Mouse (Mus musculus) midbrain, embryonic 13.5 days (tissue): ENCODE results near the gene Mfsd10. TPM values are rescaled to one million over a fixed set of nuclear protein-coding genes. Genes with fewer than 3 reads are reported as not detected.

ENCODE experiments used
- ATAC-seq: fragments of 200-750 bp; cut with Nextera tagmentation; 2 replicates; pipeline ENCODE4 v1.8.0; 2017; ENCODE audit warnings: mild to moderate bottlenecking, moderate TSS enrichment, moderate library complexity
- H3K27ac ChIP-seq: fragments of 300-500 bp; sonication (generic); 2 replicates; pipeline ENCODE4 v1.5.1; 2015; ENCODE audit warnings: inconsistent platforms, mild to moderate bottlenecking, moderate library complexity
- H3K27me3 ChIP-seq: fragments of 300-500 bp; sonication (generic); 2 replicates; pipeline ENCODE4 v1.6.1; 2015; ENCODE audit warnings: mild to moderate bottlenecking, inconsistent platforms
- H3K36me3 ChIP-seq: fragments of 300-500 bp; sonication (generic); 2 replicates; pipeline ENCODE4 v1.6.1; 2015; ENCODE audit warnings: mild to moderate bottlenecking, inconsistent platforms
- H3K4me1 ChIP-seq: fragments of 300-500 bp; sonication (generic); replicated peaks from 2 replicates; pipeline ENCODE4 v1.6.1; 2015; ENCODE audit warnings: inconsistent platforms
- H3K4me2 ChIP-seq: fragments of 300-500 bp; sonication (generic); replicated peaks from 2 replicates; pipeline ENCODE4 v1.6.1; 2015; ENCODE audit warnings: moderate library complexity, mild to moderate bottlenecking, inconsistent platforms
- H3K4me3 ChIP-seq: fragments of 300-500 bp; sonication (generic); replicated peaks from 2 replicates; pipeline ENCODE4 v1.5.1; 2015; ENCODE audit warnings: mild to moderate bottlenecking, inconsistent platforms
- H3K9ac ChIP-seq: fragments of 300-500 bp; sonication (generic); replicated peaks from 2 replicates; pipeline ENCODE4 v1.6.1; 2015; ENCODE audit warnings: mild to moderate bottlenecking, inconsistent platforms
- H3K9me3 ChIP-seq: fragments of 300-500 bp; sonication (generic); 2 replicates; pipeline ENCODE4 v1.6.1; 2016; ENCODE audit warnings: mild to moderate bottlenecking, inconsistent platforms
- WGBS: fragments of 180-500 bp; shearing (Covaris S2); methylation state at CpG from one replicate; pipeline ENCODE4 v1.1.7; 2015; 5-methylcytosine and 5-hydroxymethylcytosine counted together
- polyA plus RNA-seq: library from polyadenylated mRNA; unstranded; fragments of >200 nt; fragmentation: Nextera tagmentation; extraction: Ambion mirVana; gene quantifications from 2 replicates; pipeline ENCODE4 v1.2.1, GENCODE M21; 2015

Gene Mfsd10
- polyA plus RNA-seq, result 78.6 and 84.6 TPM in 2 replicates

- H3K4me3 ChIP-seq, result peak within 1 kb of the TSS; percentile 48
Observed at GRCm38 (mm10) chr5:34636481-34637287, at the start of gene Mfsd10. Gene Mfsd10 (minus strand): TSS chr5:34637212.

GRCm38 (mm10) chr5:34670280-34670679 lies 33.3 kb upstream of the Mfsd10 start:
- Histone ChIP-seq H3K9ac (no peak overlapping the region), H3K4me3 (no peak overlapping the region), H3K4me1 (no peaks in the 10 kb centered on the region), H3K36me3 (0 out of 2 replicates have a peak, but pooled peaks cover 3% of the 10 kb centered on the region), H3K4me2 (no peak overlapping the region), H3K27ac (no peak overlapping the region), H3K27me3 (no peaks in the 10 kb centered on the region), H3K9me3 (no peaks in the 10 kb centered on the region)
- 77% methylated on average over 4 of the region's 4 CpGs for WGBS
- ATAC-seq, result no peak

More at GRCm38 (mm10) chr5:34636481-34637287, at the start of gene Mfsd10:
- H3K27ac ChIP-seq, result peak within 1 kb of the TSS; percentile 87
- ATAC-seq, result peak; percentile 90
- H3K36me3 ChIP-seq, result peaks cover 80% of the 10 kb centered on the region
- no peaks in the 10 kb centered on the region for H3K27me3 ChIP-seq
- WGBS, result 0% methylated on average over 48 of the region's 48 CpGs
- peaks cover 25% of the 10 kb centered on the region for H3K4me1 ChIP-seq
- H3K9me3 ChIP-seq, result no peaks in the 10 kb centered on the region
- H3K4me2 ChIP-seq, result peak within 1 kb of the TSS; percentile 87
- peak within 1 kb of the TSS; percentile 77 for H3K9ac ChIP-seq

GRCm38 (mm10) chr5:34669493-34669892 lies 32.5 kb upstream of the Mfsd10 start:
- H3K9ac ChIP-seq, result no peak overlapping the region
- ATAC-seq, result no peak
- 72% methylated on average over 2 of the region's 2 CpGs for WGBS
- H3K27ac ChIP-seq, result no peak overlapping the region
- no peaks in the 10 kb centered on the region for H3K27me3 ChIP-seq
- no peak overlapping the region for H3K4me3 ChIP-seq
- H3K4me2 ChIP-seq, result no peak overlapping the region
- no peaks in the 10 kb centered on the region for H3K9me3 ChIP-seq
- no peaks in the 10 kb centered on the region for H3K4me1 ChIP-seq
- 0 out of 2 replicates have a peak, but pooled peaks cover 3% of the 10 kb centered on the region for H3K36me3 ChIP-seq

GRCm38 (mm10) chr5:34663231-34663630 lies 26.2 kb upstream of the Mfsd10 start:
- WGBS, result 94% methylated on average over 2 of the region's 2 CpGs
- no peak overlapping the region for H3K9ac ChIP-seq

GRCm38 (mm10) chr5:34661909-34662308 lies 24.9 kb upstream of the Mfsd10 start:
- peaks cover 20% of the 10 kb centered on the region for H3K4me1 ChIP-seq
- H3K9ac ChIP-seq, result no peak overlapping the region
- ATAC-seq, result no peak
- H3K4me3 ChIP-seq, result no peak overlapping the region
- no peaks in the 10 kb centered on the region for H3K9me3 ChIP-seq
- H3K27ac ChIP-seq, result no peak overlapping the region
- H3K27me3 ChIP-seq, result no peaks in the 10 kb centered on the region
- H3K4me2 ChIP-seq, result no peak overlapping the region
- H3K36me3 ChIP-seq, result 0 out of 2 replicates have a peak, but pooled peaks cover 4% of the 10 kb centered on the region
- WGBS, result 85% methylated on average over 4 of the region's 4 CpGs

More at GRCm38 (mm10) chr5:34663231-34663630, 26.2 kb upstream of the Mfsd10 start:
- no peaks in the 10 kb centered on the region for H3K9me3 ChIP-seq
- H3K4me2 ChIP-seq, result no peak overlapping the region
- H3K27me3 ChIP-seq, result no peaks in the 10 kb centered on the region
- no peak overlapping the region for H3K27ac ChIP-seq
- no peaks in the 10 kb centered on the region for H3K36me3 ChIP-seq
- no peak overlapping the region for H3K4me3 ChIP-seq
- peaks cover 18% of the 10 kb centered on the region for H3K4me1 ChIP-seq
- no peak for ATAC-seq

GRCm38 (mm10) chr5:34660591-34661130 lies 23.6 kb upstream of the Mfsd10 start:
- H3K9me3 ChIP-seq, result no peaks in the 10 kb centered on the region
- no peak for ATAC-seq
- H3K36me3 ChIP-seq, result peaks cover 14% of the 10 kb centered on the region
- no peaks in the 10 kb centered on the region for H3K27me3 ChIP-seq
- under 1% methylated on average over 57 of the region's 57 CpGs for WGBS
- peak overlapping the region; percentile 65 for H3K4me2 ChIP-seq
- peaks cover 20% of the 10 kb centered on the region for H3K4me1 ChIP-seq
- H3K4me3 ChIP-seq, result peak overlapping the region; percentile 72
- H3K9ac ChIP-seq, result peak overlapping the region; percentile 73
- H3K27ac ChIP-seq, result peak overlapping the region; percentile 86

- Histone ChIP-seq H3K4me2 (peak within 1 kb of the TSS; percentile 78), H3K9me3 (no peaks in the 10 kb centered on the region), H3K9ac (peak within 1 kb of the TSS; percentile 73), H3K4me1 (peaks cover 20% of the 10 kb centered on the region), H3K36me3 (peaks cover 21% of the 10 kb centered on the region), H3K27me3 (no peaks in the 10 kb centered on the region), H3K27ac (peak within 1 kb of the TSS; percentile 86), H3K4me3 (peak within 1 kb of the TSS; percentile 72)
- under 1% methylated on average over 60 of the region's 60 CpGs for WGBS
- ATAC-seq, result peak; percentile 100
Observed at GRCm38 (mm10) chr5:34659686-34660590, 22.9 kb upstream of the Mfsd10 start, which contains the start of the genes Nop14 and Grk4. Gene Nop14 (minus strand): TSS chr5:34660148. Gene Grk4 (plus strand): TSS chr5:34660379.

GRCm38 (mm10) chr5:34657556-34657955 lies 20.5 kb upstream of the Mfsd10 start:
- H3K9me3 ChIP-seq, result no peaks in the 10 kb centered on the region
- peaks cover 45% of the 10 kb centered on the region for H3K36me3 ChIP-seq
- H3K4me3 ChIP-seq, result no peak overlapping the region
- H3K27ac ChIP-seq, result no peak overlapping the region
- WGBS, result 98% methylated on average over 8 of the region's 8 CpGs
- no peak overlapping the region for H3K4me2 ChIP-seq
- no peak for ATAC-seq
- no peaks in the 10 kb centered on the region for H3K27me3 ChIP-seq
- no peak overlapping the region for H3K9ac ChIP-seq
- H3K4me1 ChIP-seq, result peaks cover 20% of the 10 kb centered on the region

GRCm38 (mm10) chr5:34654881-34655280 lies 17.9 kb upstream of the Mfsd10 start:
- Histone ChIP-seq H3K4me2 (no peak overlapping the region), H3K36me3 (peaks cover 72% of the 10 kb centered on the region), H3K9me3 (no peaks in the 10 kb centered on the region), H3K4me3 (no peak overlapping the region), H3K27me3 (no peaks in the 10 kb centered on the region), H3K4me1 (peaks cover 13% of the 10 kb centered on the region), H3K9ac (no peak overlapping the region), H3K27ac (no peak overlapping the region)
- WGBS, result 89% methylated on average over 9 of the region's 9 CpGs
- no peak for ATAC-seq

GRCm38 (mm10) chr5:34652961-34653360 lies 15.9 kb upstream of the Mfsd10 start:
- no peaks in the 10 kb centered on the region for H3K27me3 ChIP-seq
- no peak overlapping the region for H3K4me2 ChIP-seq
- H3K27ac ChIP-seq, result no peak overlapping the region
- H3K4me1 ChIP-seq, result no peaks in the 10 kb centered on the region
- H3K9me3 ChIP-seq, result no peaks in the 10 kb centered on the region
- no peak overlapping the region for H3K9ac ChIP-seq
- ATAC-seq, result no peak
- no peak overlapping the region for H3K4me3 ChIP-seq
- H3K36me3 ChIP-seq, result peaks cover 90% of the 10 kb centered on the region
- WGBS, result 91% methylated on average over 5 of the region's 5 CpGs

GRCm38 (mm10) chr5:34647581-34647980 lies 10.6 kb upstream of the Mfsd10 start:
- H3K4me1 ChIP-seq, result no peaks in the 10 kb centered on the region
- no peak overlapping the region for H3K4me3 ChIP-seq
- 44% methylated on average over 4 of the region's 4 CpGs for WGBS
- peaks cover 97% of the 10 kb centered on the region for H3K36me3 ChIP-seq
- H3K9ac ChIP-seq, result no peak overlapping the region
- H3K27ac ChIP-seq, result no peak overlapping the region
- H3K27me3 ChIP-seq, result no peaks in the 10 kb centered on the region
- H3K9me3 ChIP-seq, result no peaks in the 10 kb centered on the region
- ATAC-seq, result no peak
- no peak overlapping the region for H3K4me2 ChIP-seq
